Mouse (Mus musculus): ENCODE data around the gene Nell2. TPM values are rescaled to one million over a fixed set of nuclear protein-coding genes. Genes with fewer than 3 reads are reported as not detected.

Nell2 gene
- polyA plus RNA-seq, 2 experiments, result 16.2 to 17.5 TPM

DNA sequence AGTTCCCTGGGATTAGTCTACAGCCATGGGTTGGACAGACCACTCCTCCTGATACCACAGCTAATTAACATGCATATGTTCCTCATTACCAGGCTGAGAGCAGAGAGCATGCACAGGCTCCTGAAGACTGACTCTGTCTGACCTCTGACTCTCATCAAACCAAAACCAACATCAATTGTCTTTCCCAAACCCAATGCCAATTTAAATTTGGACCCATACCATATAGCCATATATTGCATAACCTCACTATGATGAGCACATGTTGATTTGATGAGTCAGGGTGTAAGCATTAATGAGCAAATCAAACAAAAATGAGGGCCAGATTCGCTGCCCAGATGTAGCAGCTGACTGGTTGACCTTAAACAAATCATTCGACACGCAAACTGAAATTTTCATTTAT lies 51.9 kb downstream of the Nell2 start:
- Histone ChIP-seq H3K36me3 (ENCODE audit: control insufficient read depth, insufficient read depth, low read length) (no peaks in the 10 kb centered on the region), H3K9me3 (ENCODE audit: control insufficient read depth, low read length) (no peaks in the 10 kb centered on the region), H3K27ac (replicated peaks; ENCODE audit: low read depth, low read length) (no peak overlapping the region), H3K4me1 (ENCODE audit: control insufficient read depth, insufficient read depth, low read length) (no peaks in the 10 kb centered on the region), H3K9ac (ENCODE audit: low read depth, low read length, severe bottlenecking) (no peak overlapping the region), H3K4me2 (replicated peaks; ENCODE audit: low read depth, low read length, severe bottlenecking) (no peak overlapping the region), H3K4me3 (replicated peaks; ENCODE audit: low read length) (no peak overlapping the region), H3K27me3 (ENCODE audit: control insufficient read depth, insufficient read depth, low read length) (no peaks in the 10 kb centered on the region)
- DNase-seq (ENCODE audit: low spot score) (no peak), ATAC-seq (ENCODE audit: low FRiP score, low read depth) (no peak)
- WGBS, result 79% methylated on average over 3 of the region's 3 CpGs
- no peak for TF ChIP-seq POLR2A (IDR thresholded peaks at IDR 0.05; ENCODE audit: borderline replicate concordance, extremely low read depth, insufficient read depth, insufficient read length)

DNA sequence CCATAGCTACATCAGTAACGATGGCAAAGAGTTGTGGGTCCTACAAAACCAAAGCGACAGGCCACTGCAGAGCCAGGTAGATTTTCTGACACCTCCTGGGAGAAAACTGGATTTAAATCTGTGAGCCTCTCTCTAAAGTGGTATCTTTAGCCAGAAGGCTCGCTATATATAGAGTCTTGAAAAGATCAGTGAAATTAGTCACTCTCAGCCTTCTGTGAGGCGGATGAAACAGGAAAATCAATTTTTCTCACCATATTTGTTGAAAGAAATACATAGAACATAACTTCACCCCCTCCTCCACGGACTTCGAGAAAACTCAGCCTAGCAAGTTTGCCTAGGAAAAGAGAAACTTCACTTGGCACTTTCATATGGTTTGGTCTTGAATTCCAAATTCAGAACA lies 54.4 kb downstream of the Nell2 start:
- H3K27me3 ChIP-seq (ENCODE audit: control insufficient read depth, insufficient read depth, low read length), result no peaks in the 10 kb centered on the region
- no peaks in the 10 kb centered on the region for H3K36me3 ChIP-seq (ENCODE audit: control insufficient read depth, insufficient read depth, low read length)
- WGBS, result 80% methylated on average over 6 of the region's 6 CpGs
- no peak overlapping the region for H3K27ac ChIP-seq (replicated peaks; ENCODE audit: low read depth, low read length)
- no peaks in the 10 kb centered on the region for H3K9me3 ChIP-seq (ENCODE audit: control insufficient read depth, low read length)
- no peak overlapping the region for H3K9ac ChIP-seq (ENCODE audit: low read depth, low read length, severe bottlenecking)
- H3K4me2 ChIP-seq (replicated peaks; ENCODE audit: low read depth, low read length, severe bottlenecking), result no peak overlapping the region
- ATAC-seq (ENCODE audit: low FRiP score, low read depth) (no peak), DNase-seq (ENCODE audit: low spot score) (no peak)
- TF ChIP-seq POLR2A (IDR thresholded peaks at IDR 0.05; ENCODE audit: borderline replicate concordance, extremely low read depth, insufficient read depth, insufficient read length), result no peak
- H3K4me1 ChIP-seq (ENCODE audit: control insufficient read depth, insufficient read depth, low read length), result no peaks in the 10 kb centered on the region
- no peak overlapping the region for H3K4me3 ChIP-seq (replicated peaks; ENCODE audit: low read length)

GRCm38 (mm10) chr15:95467195-95467594 lies 61.2 kb downstream of the Nell2 start:
- Histone ChIP-seq H3K9ac (ENCODE audit: low read depth, low read length, severe bottlenecking) (no peak overlapping the region), H3K4me1 (ENCODE audit: control insufficient read depth, insufficient read depth, low read length) (no peaks in the 10 kb centered on the region), H3K27me3 (ENCODE audit: control insufficient read depth, insufficient read depth, low read length) (no peaks in the 10 kb centered on the region), H3K4me3 (replicated peaks; ENCODE audit: low read length) (no peak overlapping the region), H3K9me3 (ENCODE audit: control insufficient read depth, low read length) (no peaks in the 10 kb centered on the region), H3K36me3 (ENCODE audit: control insufficient read depth, insufficient read depth, low read length) (no peaks in the 10 kb centered on the region), H3K27ac (replicated peaks; ENCODE audit: low read depth, low read length) (no peak overlapping the region), H3K4me2 (replicated peaks; ENCODE audit: low read depth, low read length, severe bottlenecking) (no peak overlapping the region)
- no peak for ATAC-seq (ENCODE audit: low FRiP score, low read depth)
- 39% methylated on average over 6 of the region's 6 CpGs for whole genome bisulfite sequencing
- TF ChIP-seq POLR2A (IDR thresholded peaks at IDR 0.05; ENCODE audit: borderline replicate concordance, extremely low read depth, insufficient read depth, insufficient read length), result no peak
- DNase-seq (ENCODE audit: low spot score), result no peak

DNA sequence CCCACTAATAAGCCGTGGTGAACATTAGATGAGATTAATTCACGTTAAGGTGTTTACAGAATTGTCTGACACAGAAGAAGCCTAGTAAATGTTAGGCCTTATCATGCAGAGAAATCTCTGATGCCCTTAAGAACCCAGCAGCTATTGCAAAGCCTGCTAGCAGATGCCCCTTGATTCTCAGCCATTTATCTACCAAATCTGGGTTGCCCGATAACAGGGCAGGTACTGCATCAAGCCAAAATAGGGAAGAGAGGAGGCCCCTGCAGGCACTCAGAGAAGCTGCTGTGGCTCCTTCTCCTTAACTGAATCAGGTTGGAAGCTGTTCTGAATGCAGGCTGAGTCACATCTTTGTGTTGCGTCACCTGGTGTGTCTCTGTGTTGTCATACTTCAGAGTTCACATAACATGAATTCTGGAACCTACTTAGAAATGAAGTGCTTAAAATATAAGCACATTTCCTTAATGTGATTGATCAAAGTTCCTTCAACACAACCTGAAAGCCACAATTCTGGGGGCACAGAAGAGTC lies 68.3 kb downstream of the Nell2 start:
- Histone ChIP-seq H3K4me2 (replicated peaks; ENCODE audit: low read depth, low read length, severe bottlenecking) (no peak overlapping the region), H3K9ac (ENCODE audit: low read depth, low read length, severe bottlenecking) (no peak overlapping the region), H3K36me3 (ENCODE audit: control insufficient read depth, insufficient read depth, low read length) (no peaks in the 10 kb centered on the region), H3K27ac (replicated peaks; ENCODE audit: low read depth, low read length) (no peak overlapping the region), H3K4me1 (ENCODE audit: control insufficient read depth, insufficient read depth, low read length) (no peaks in the 10 kb centered on the region), H3K27me3 (ENCODE audit: control insufficient read depth, insufficient read depth, low read length) (no peaks in the 10 kb centered on the region), H3K9me3 (ENCODE audit: control insufficient read depth, low read length) (no peaks in the 10 kb centered on the region), H3K4me3 (replicated peaks; ENCODE audit: low read length) (no peak overlapping the region)
- WGBS, result 80% methylated on average over 4 of the region's 4 CpGs
- no peak for DNase-seq (ENCODE audit: low spot score)
- no peak for TF ChIP-seq POLR2A (IDR thresholded peaks at IDR 0.05; ENCODE audit: borderline replicate concordance, extremely low read depth, insufficient read depth, insufficient read length)
- ATAC-seq (ENCODE audit: low FRiP score, low read depth), result no peak

- Histone ChIP-seq H3K27me3 (ENCODE audit: control insufficient read depth, insufficient read depth, low read length) (no peaks in the 10 kb centered on the region), H3K4me3 (replicated peaks; ENCODE audit: low read length) (no peak overlapping the region), H3K4me2 (replicated peaks; ENCODE audit: low read depth, low read length, severe bottlenecking) (no peak overlapping the region), H3K9ac (ENCODE audit: low read depth, low read length, severe bottlenecking) (no peak overlapping the region), H3K27ac (replicated peaks; ENCODE audit: low read depth, low read length) (no peak overlapping the region), H3K36me3 (ENCODE audit: control insufficient read depth, insufficient read depth, low read length) (no peaks in the 10 kb centered on the region), H3K4me1 (ENCODE audit: control insufficient read depth, insufficient read depth, low read length) (no peaks in the 10 kb centered on the region), H3K9me3 (ENCODE audit: control insufficient read depth, low read length) (no peaks in the 10 kb centered on the region)
- WGBS, result 80% methylated on average over 11 of the region's 11 CpGs
- ATAC-seq (ENCODE audit: low FRiP score, low read depth) (no peak), DNase-seq (ENCODE audit: low spot score) (no peak)
- TF ChIP-seq POLR2A (IDR thresholded peaks at IDR 0.05; ENCODE audit: borderline replicate concordance, extremely low read depth, insufficient read depth, insufficient read length), result no peak
Measured at GRCm38 (mm10) chr15:95444586-95444985, 83.8 kb downstream of the Nell2 start.

- H3K27ac ChIP-seq (replicated peaks; ENCODE audit: low read depth, low read length), result no peak overlapping the region
- no peak overlapping the region for H3K9ac ChIP-seq (ENCODE audit: low read depth, low read length, severe bottlenecking)
- ATAC-seq (ENCODE audit: low FRiP score, low read depth), result no peak
- H3K4me3 ChIP-seq (replicated peaks; ENCODE audit: low read length), result no peak overlapping the region
- no peak for DNase-seq (ENCODE audit: low spot score)
- TF ChIP-seq POLR2A (IDR thresholded peaks at IDR 0.05; ENCODE audit: borderline replicate concordance, extremely low read depth, insufficient read depth, insufficient read length), result no peak
- no peaks in the 10 kb centered on the region for H3K27me3 ChIP-seq (ENCODE audit: control insufficient read depth, insufficient read depth, low read length)
- WGBS, result 92% methylated on average over 4 of the region's 4 CpGs
- no peaks in the 10 kb centered on the region for H3K4me1 ChIP-seq (ENCODE audit: control insufficient read depth, insufficient read depth, low read length)
- H3K9me3 ChIP-seq (ENCODE audit: control insufficient read depth, low read length), result no peaks in the 10 kb centered on the region
- no peaks in the 10 kb centered on the region for H3K36me3 ChIP-seq (ENCODE audit: control insufficient read depth, insufficient read depth, low read length)
- H3K4me2 ChIP-seq (replicated peaks; ENCODE audit: low read depth, low read length, severe bottlenecking), result no peak overlapping the region
Measured at GRCm38 (mm10) chr15:95437740-95438139, 90.6 kb downstream of the Nell2 start.
